Mouse (Mus musculus) embryonic stem cell, embryonic (primary cell): Measurements from ENCODE around the gene Scly.

Experiments used
- CTCF ChIA-PET, 4 experiments: fragments of 300-600 bp in 2 of 4; fragments of 350-600 bp in 2 of 4; sonication (Branson Sonifier 250); formaldehyde crosslinking; loops; one replicate each; lab custom pipeline; 2022; ENCODE audit warnings: inconsistent platforms in 2 of 4; lab: Charles Lee
- POLR2A ChIA-PET, 4 experiments: fragments of 300-600 bp in 2 of 4; fragments of 350-600 bp in 2 of 4; sonication (Branson Sonifier 250); formaldehyde crosslinking; loops; one replicate each; lab custom pipeline; 2022; ENCODE audit warnings: antibody characterized with exemption in 4 of 4, inconsistent platforms in 1 of 4; lab: Charles Lee

The Scly gene

DNA sequence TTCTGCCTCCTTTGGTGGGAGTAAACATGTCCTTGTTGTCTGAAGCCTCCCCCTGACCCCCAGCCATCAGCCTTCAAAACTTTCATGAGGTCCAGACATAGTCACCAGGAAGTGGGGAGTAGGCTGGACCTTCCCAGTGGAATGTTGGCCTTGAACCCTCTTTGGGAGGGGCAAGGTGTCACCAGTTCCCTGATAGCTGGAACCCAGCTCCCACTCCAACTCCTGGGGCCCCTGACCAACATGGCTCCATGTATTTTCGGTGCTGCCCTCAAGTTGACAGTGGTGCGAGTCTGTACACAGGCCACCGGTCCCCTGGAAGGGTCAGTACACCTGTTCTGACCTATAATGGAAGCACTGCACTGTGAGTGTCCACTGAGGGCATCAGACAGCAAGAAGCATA, 69.2 kb downstream of the Scly start:
- POLR2A ChIA-PET: interaction anchor here (0.5 to 3.3 kb wide), 20 partner anchors 8 to 410 kb away, joined by 3 to 25 read pairs (median 5); partner anchors contain the start of genes Hes6 (in 2 of the 4), Espnl (in 1 of the 4) and Klhl30 (in 1 of the 4)
- CTCF ChIA-PET: interaction anchor here in 2 of 4 experiments (1.1 to 2.5 kb wide), 5 partner anchors 8 to 394 kb away, joined by 3 to 11 read pairs (median 5); no protein-coding TSS in a partner anchor

- ChIA-PET CTCF (interaction anchor here in 2 of 4 experiments (0.6 to 1.3 kb wide), 3 partner anchors 12 to 407 kb away, joined by 3 to 4 read pairs (median 3); no protein-coding TSS in a partner anchor), POLR2A (interaction anchor here (0.8 to 4.9 kb wide), 9 partner anchors 8 to 119 kb away, joined by 3 to 22 read pairs (median 4); partner anchors contain the start of genes Hes6 (in 2 of the 4) and Ube2f (in 1 of the 4))
These were observed 71.3 kb downstream of the Scly start for GRCm38 (mm10) chr1:91369408-91369807.

- CTCF ChIA-PET: interaction anchor here in 1 of 4 experiments (1.2 to 1.3 kb wide), 2 partner anchors 12 to 13 kb away, joined by 3 to 4 read pairs; no protein-coding TSS in a partner anchor
- POLR2A ChIA-PET: interaction anchor here in 3 of 4 experiments (0.8 to 4.9 kb wide), 6 partner anchors 8 to 70 kb away, joined by 3 to 22 read pairs (median 3); partner anchors contain the start of gene Hes6 (in 1 of the 3)
These were observed 71.9 kb downstream of the Scly start for GRCm38 (mm10) chr1:91370055-91370454.
